Mouse (Mus musculus): ENCODE measurements at regions not wholly inside any gene's neighbourhood (a gene's known extent, or its start where the extent isn't known, plus 50 kb on each side); places are given as distances from the start of the nearest gene placed in this dataset.

- 79% methylated on average over 6 of the region's 6 CpGs for WGBS
- no peak for DNase-seq (ENCODE audit: low read depth, low spot score)
Observed at GRCm38 (mm10) chr11:22638171-22638570, 126.3 kb downstream of the Tmem17 start.

- no peak for DNase-seq (ENCODE audit: low read depth, low spot score)
- WGBS, result 73% methylated on average over 2 of the region's 2 CpGs
Observed at GRCm38 (mm10) chr11:22638700-22639099, 126.8 kb downstream of the Tmem17 start.

GRCm38 (mm10) chr11:22640371-22640990, 128.6 kb downstream of the Tmem17 start:
- WGBS, result 43% methylated on average over 3 of the region's 3 CpGs
- DNase-seq (ENCODE audit: low read depth, low spot score), result no peak

- no peak for DNase-seq (ENCODE audit: low read depth, low spot score)
- 84% methylated on average over 1 of the region's 1 CpGs for WGBS
Observed at GRCm38 (mm10) chr11:22641450-22641849, 129.6 kb downstream of the Tmem17 start.

GRCm38 (mm10) chr11:22644010-22644625, 132.2 kb downstream of the Tmem17 start:
- DNase-seq (ENCODE audit: low read depth, low spot score), result no peak

GRCm38 (mm10) chr11:22644877-22645276, 133.0 kb downstream of the Tmem17 start:
- DNase-seq (ENCODE audit: low read depth, low spot score), result no peak
- WGBS, result 47% methylated on average over 1 of the region's 1 CpGs

More at GRCm38 (mm10) chr11:22644010-22644625, 132.2 kb downstream of the Tmem17 start:
- 17% methylated on average over 3 of the region's 3 CpGs for WGBS

- no peak for DNase-seq (ENCODE audit: low read depth, low spot score)
- WGBS, result 95% methylated on average over 6 of the region's 6 CpGs
Observed at GRCm38 (mm10) chr11:22646192-22646936, 134.5 kb downstream of the Tmem17 start.

- 69% methylated on average over 5 of the region's 5 CpGs for WGBS
- no peak for DNase-seq (ENCODE audit: low read depth, low spot score)
Observed at GRCm38 (mm10) chr11:22648275-22648674, 136.4 kb downstream of the Tmem17 start.

- DNase-seq (ENCODE audit: low read depth, low spot score), result no peak
- 89% methylated on average over 10 of the region's 10 CpGs for WGBS
Observed at GRCm38 (mm10) chr11:22650771-22651170, 138.9 kb downstream of the Tmem17 start.

GRCm38 (mm10) chr11:22651313-22651712, 139.4 kb downstream of the Tmem17 start:
- no peak for DNase-seq (ENCODE audit: low read depth, low spot score)
- 82% methylated on average over 1 of the region's 1 CpGs for WGBS

GRCm38 (mm10) chr11:22651911-22652310, 140.0 kb downstream of the Tmem17 start:
- WGBS, result 78% methylated on average over 4 of the region's 4 CpGs
- DNase-seq (ENCODE audit: low read depth, low spot score), result no peak

- no peak for DNase-seq (ENCODE audit: low read depth, low spot score)
- 41% methylated on average over 3 of the region's 3 CpGs for WGBS
Observed at GRCm38 (mm10) chr11:22652931-22653330, 141.0 kb downstream of the Tmem17 start.

GRCm38 (mm10) chr11:22653366-22653765, 141.5 kb downstream of the Tmem17 start:
- no peak for DNase-seq (ENCODE audit: low read depth, low spot score)
- WGBS, result 59% methylated on average over 5 of the region's 5 CpGs

GRCm38 (mm10) chr11:22657635-22658034, 145.7 kb downstream of the Tmem17 start:
- DNase-seq (ENCODE audit: low read depth, low spot score), result no peak
- 46% methylated on average over 1 of the region's 1 CpGs for WGBS

GRCm38 (mm10) chr11:22661072-22661471, 149.2 kb downstream of the Tmem17 start:
- DNase-seq (ENCODE audit: low read depth, low spot score), result no peak
- WGBS, result 45% methylated on average over 5 of the region's 5 CpGs

- 51% methylated on average over 11 of the region's 12 CpGs for WGBS
Observed at GRCm38 (mm10) chr11:22661713-22662551, 150.0 kb downstream of the Tmem17 start.

GRCm38 (mm10) chr11:22665978-22666377, 154.1 kb downstream of the Tmem17 start:
- 10% methylated on average over 4 of the region's 4 CpGs for WGBS
- DNase-seq (ENCODE audit: low read depth, low spot score), result no peak

More at GRCm38 (mm10) chr11:22661713-22662551, 150.0 kb downstream of the Tmem17 start:
- no peak for DNase-seq (ENCODE audit: low read depth, low spot score)

GRCm38 (mm10) chr11:22666378-22666777, 154.5 kb downstream of the Tmem17 start:
- WGBS, result 55% methylated on average over 5 of the region's 5 CpGs

GRCm38 (mm10) chr11:22668220-22668619, 156.3 kb downstream of the Tmem17 start:
- WGBS, result 22% methylated on average over 2 of the region's 2 CpGs
- DNase-seq (ENCODE audit: low read depth, low spot score), result no peak

More at GRCm38 (mm10) chr11:22666378-22666777, 154.5 kb downstream of the Tmem17 start:
- no peak for DNase-seq (ENCODE audit: low read depth, low spot score)

- 70% methylated on average over 4 of the region's 4 CpGs for WGBS
- DNase-seq (ENCODE audit: low read depth, low spot score), result no peak
Observed at GRCm38 (mm10) chr11:22669267-22669666, 157.4 kb downstream of the Tmem17 start.

All from large intestine, adult 2 months (tissue).